Mouse (Mus musculus): Measurements from ENCODE around the gene Sla2. TPM values are rescaled to one million over a fixed set of nuclear protein-coding genes. Genes with fewer than 3 reads are reported as not detected.
"Not testable (repeated sequence)": the region's sequence is repeated elsewhere in the genome, so short reads cannot be mapped to it uniquely, and the experiment has no call there.

Sla2 gene
- total RNA-seq (2021) = 0.26 and 1.2 TPM in 2 replicates
- long read RNA-seq, experiment 1, partial matches to known transcripts = 0 of 2 reads
- long read RNA-seq, experiment 1, other reads (novel, unspliced or antisense) = 0 of 2 reads
- long read RNA-seq, experiment 2 = 0 reads

- DNase-seq = no peak
Observed at GRCm38 (mm10) chr2:156887017-156887416, at the start of gene Sla2. Gene Sla2 (minus strand): TSS chr2:156887192.

- DNase-seq = no peak
Observed at GRCm38 (mm10) chr2:156935005-156935404, 48.0 kb upstream of the Sla2 start.

- DNase-seq = no peak
Observed at GRCm38 (mm10) chr2:156933426-156933825, 46.4 kb upstream of the Sla2 start.

- DNase-seq = no peak
Observed at GRCm38 (mm10) chr2:156931421-156931820, 44.4 kb upstream of the Sla2 start.

GRCm38 (mm10) chr2:156930549-156930948 lies 43.6 kb upstream of the Sla2 start:
- no peak for DNase-seq

- DNase-seq = no peak
Observed at GRCm38 (mm10) chr2:156929519-156930120, 42.6 kb upstream of the Sla2 start.

GRCm38 (mm10) chr2:156928606-156929005 lies 41.6 kb upstream of the Sla2 start:
- DNase-seq = no peak

- no peak for DNase-seq
Observed at GRCm38 (mm10) chr2:156927663-156928062, 40.7 kb upstream of the Sla2 start.

GRCm38 (mm10) chr2:156925611-156926010 lies 38.6 kb upstream of the Sla2 start:
- DNase-seq = not testable (repeated sequence)

- not testable (repeated sequence) for DNase-seq
Observed at GRCm38 (mm10) chr2:156925075-156925474, 38.1 kb upstream of the Sla2 start.

GRCm38 (mm10) chr2:156924210-156924898 lies 37.4 kb upstream of the Sla2 start:
- DNase-seq = no peak

GRCm38 (mm10) chr2:156923057-156923456 lies 36.1 kb upstream of the Sla2 start:
- no peak for DNase-seq

- no peak for DNase-seq
Observed at GRCm38 (mm10) chr2:156919796-156920195, 32.8 kb upstream of the Sla2 start.

- not testable (repeated sequence) for DNase-seq
Observed at GRCm38 (mm10) chr2:156919191-156919590, 32.2 kb upstream of the Sla2 start.

GRCm38 (mm10) chr2:156918562-156918961 lies 31.6 kb upstream of the Sla2 start:
- DNase-seq = no peak

- no peak for DNase-seq
Observed at GRCm38 (mm10) chr2:156916419-156917125, 29.6 kb upstream of the Sla2 start.

GRCm38 (mm10) chr2:156915559-156915958 lies 28.6 kb upstream of the Sla2 start:
- no peak for DNase-seq

GRCm38 (mm10) chr2:156913191-156913590 lies 26.2 kb upstream of the Sla2 start:
- DNase-seq = peak; percentile 21

- not testable (repeated sequence) for DNase-seq
Observed at GRCm38 (mm10) chr2:156905931-156906330, 18.9 kb upstream of the Sla2 start.

GRCm38 (mm10) chr2:156904976-156905717 lies 18.2 kb upstream of the Sla2 start:
- peak; percentile 65 for DNase-seq

GRCm38 (mm10) chr2:156903367-156903766 lies 16.4 kb upstream of the Sla2 start:
- DNase-seq = no peak

GRCm38 (mm10) chr2:156902411-156902810 lies 15.4 kb upstream of the Sla2 start:
- not testable (repeated sequence) for DNase-seq
